Mouse (Mus musculus) MEL (cell line): Measurements from ENCODE around the gene Lipo2.

Experiments
- CHD1 ChIP-seq: IDR thresholded peaks from 2 replicates; pipeline ENCODE4 v1.6.1; 2012; ENCODE audit warnings: low read depth, mild to moderate bottlenecking, inconsistent platforms, low read length, improper control_type of control experiment
- CTCF ChIP-seq, 3 experiments: IDR thresholded peaks in 2 of 3; conservative IDR thresholded peaks in 1 of 3; 2 replicates each; pipeline ENCODE4 v1.5.1; 2011 to 2012; ENCODE audit warnings: low read length in 3 of 3, low read depth in 2 of 3, mild to moderate bottlenecking in 2 of 3, improper control_type of control experiment in 1 of 3, inconsistent platforms in 1 of 3, mixed read lengths in 1 of 3, moderate library complexity in 1 of 3; ENCODE audit not compliant: control insufficient read depth in 1 of 3, insufficient read depth in 1 of 3, poor library complexity in 1 of 3, severe bottlenecking in 1 of 3
- EP300 ChIP-seq, 2 experiments: IDR thresholded peaks; 2 replicates each; pipeline ENCODE4 v1.6.1; 2011; ENCODE audit warnings: improper control_type of control experiment in 2 of 2, low read length in 2 of 2, low read depth in 1 of 2, mild to moderate bottlenecking in 1 of 2
- POLR2A ChIP-seq, 2 experiments: IDR thresholded peaks; 2 replicates each; pipeline ENCODE4 v1.6.1; 2011 to 2012; ENCODE audit warnings: low read length in 2 of 2, mild to moderate bottlenecking in 2 of 2, control low read depth in 1 of 2, improper control_type of control experiment in 1 of 2, low read depth in 1 of 2, moderate library complexity in 1 of 2; ENCODE audit not compliant: control insufficient read depth in 1 of 2, insufficient read depth in 1 of 2, poor library complexity in 1 of 2
- RAD21 ChIP-seq: IDR thresholded peaks from 2 replicates; pipeline ENCODE4 v1.6.1; 2011; ENCODE audit warnings: mild to moderate bottlenecking, low read depth, low read length, improper control_type of control experiment
- SMC3 ChIP-seq: IDR thresholded peaks from 2 replicates; pipeline ENCODE4 v1.6.1; 2011; ENCODE audit warnings: low read depth, low read length, improper control_type of control experiment
- TAL1 ChIP-seq: IDR thresholded peaks from 2 replicates; pipeline ENCODE4 v1.6.1; 2012; ENCODE audit warnings: mild to moderate bottlenecking, inconsistent platforms, low read length, moderate library complexity, mixed read lengths
- ZC3H11A ChIP-seq: IDR thresholded peaks from 2 replicates; pipeline ENCODE4 v1.6.1; 2012; ENCODE audit warnings: low read depth, mild to moderate bottlenecking, inconsistent platforms, low read length, improper control_type of control experiment

GRCm38 (mm10) chr19:33786576-33787277 lies 35.6 kb upstream of the Lipo2 start:
- TF ChIP-seq SMC3 (no peak), ZC3H11A (no peak), CTCF (IDR thresholded peaks at IDR 0.05 in 2 of 3, conservative IDR thresholded peaks at IDR 0.05 in 1 of 3; ENCODE audit: control insufficient read depth in 1 of 3, insufficient read depth in 1 of 3, low read depth in 2 of 3, low read length in 3 of 3, poor library complexity in 1 of 3, severe bottlenecking in 1 of 3) (no peak), CHD1 (no peak), POLR2A (IDR thresholded peaks at IDR 0.05; ENCODE audit: control insufficient read depth in 1 of 2, insufficient read depth in 1 of 2, low read depth in 1 of 2, low read length in 2 of 2, poor library complexity in 1 of 2) (no peak), EP300 (IDR thresholded peaks at IDR 0.05; ENCODE audit: low read depth in 1 of 2, low read length in 2 of 2) (no peak), TAL1 (no peak), RAD21 (no peak)
